In genomic region chr11:69919053-69919452, GRCm38 (mm10) we compare ENCODE assay signal across 9 mouse cellular contexts. TPM values are rescaled to one million over a fixed set of nuclear protein-coding genes. Genes with fewer than 3 reads are reported as not detected.
DNase-seq lines count a peak whose midpoint lies in the region; ATAC-seq and TF ChIP-seq lines count a peak whose summit lies in the region.
"Had no signal": no experiment of that assay in that cellular context is flagged by ENCODE, and none has a peak within 500 bp of the region (broad histone marks: within the 10 kb centered on the region; RNA-seq: fewer than 3 reads in every experiment).

No protein-coding gene starts in this region.

- peaks cover 21% of the 10 kb centered on the region for H3K36me3 ChIP-seq in heart, embryonic 11.5 days (ENCODE audit: control insufficient read depth, insufficient read depth, low read length)
- H3K36me3 ChIP-seq in E14TG2a.4 (ENCODE audit: insufficient read depth, low read length): peaks cover 59% of the 10 kb centered on the region
- H3K36me3 ChIP-seq in forebrain, embryonic 16.5 days (ENCODE audit: control insufficient read depth, insufficient read depth): peaks cover 25% of the 10 kb centered on the region
- H3K36me3 ChIP-seq in liver, embryonic 14.5 days (replicated peaks; ENCODE audit: control insufficient read depth, insufficient read depth, low read depth): peaks cover 44% of the 10 kb centered on the region

- no peaks in the 10 kb centered on the region for H3K9me3 ChIP-seq in heart, embryonic 11.5 days (replicated peaks; ENCODE audit: control insufficient read depth, low read length)
- H3K9me3 ChIP-seq in E14TG2a.4 (ENCODE audit: low read length): no peaks in the 10 kb centered on the region
- no peaks in the 10 kb centered on the region for H3K9me3 ChIP-seq in forebrain, embryonic 16.5 days (ENCODE audit: control insufficient read depth, low read length)
- no peaks in the 10 kb centered on the region for H3K9me3 ChIP-seq in liver, embryonic 14.5 days (ENCODE audit: control insufficient read depth, low read length)

- H3K4me1 ChIP-seq in heart, embryonic 11.5 days (ENCODE audit: control insufficient read depth, insufficient read depth, low read length): peaks cover 32% of the 10 kb centered on the region
- peaks cover 69% of the 10 kb centered on the region for H3K4me1 ChIP-seq in E14TG2a.4 (replicated peaks; ENCODE audit: low read depth, low read length)
- H3K4me1 ChIP-seq in forebrain, embryonic 16.5 days (replicated peaks; ENCODE audit: control insufficient read depth, insufficient read depth, low read length): peaks cover 34% of the 10 kb centered on the region
- H3K4me1 ChIP-seq in liver, embryonic 14.5 days (replicated peaks; ENCODE audit: control insufficient read depth in 2 of 2, insufficient read depth in 2 of 2, low read length in 1 of 2): peaks cover 51 to 56% of the 10 kb centered on the region in 2 experiments

- peak overlapping the region; percentile 98 for H3K27ac ChIP-seq in heart, embryonic 11.5 days (ENCODE audit: low read depth, low read length)
- H3K27ac ChIP-seq in forebrain, embryonic 16.5 days (ENCODE audit: low read length): no peak overlapping the region
- peak overlapping the region; percentile 95 for H3K27ac ChIP-seq in liver, embryonic 14.5 days

- ATAC-seq in heart, embryonic 11.5 days (replicated peaks; ENCODE audit: insufficient number of reproducible peaks, low FRiP score, low TSS enrichment): no peak
- no peak for ATAC-seq in forebrain, embryonic 16.5 days
- ATAC-seq in liver, embryonic 14.5 days (ENCODE audit: insufficient read depth): no peak

- no peaks in the 10 kb centered on the region for H3K27me3 ChIP-seq in heart, embryonic 11.5 days (ENCODE audit: control insufficient read depth, insufficient read depth, low read length)
- no peaks in the 10 kb centered on the region for H3K27me3 ChIP-seq in E14TG2a.4 (ENCODE audit: insufficient read depth, low read length)
- no peaks in the 10 kb centered on the region for H3K27me3 ChIP-seq in forebrain, embryonic 16.5 days (replicated peaks; ENCODE audit: control insufficient read depth, insufficient read depth, low read length)
- H3K27me3 ChIP-seq in liver, embryonic 14.5 days (ENCODE audit: control insufficient read depth, insufficient read depth, low read length): no peaks in the 10 kb centered on the region

- TF ChIP-seq CTCF in E14TG2a.4 (conservative IDR thresholded peaks at IDR 0.05; ENCODE audit: low read length): no peak
- no peak for TF ChIP-seq CTCF in liver, embryonic 14.5 days (IDR thresholded peaks at IDR 0.05; ENCODE audit: low read depth)

- DNase-seq in heart, postnatal 10 days: no peak
- no peak for DNase-seq in liver, embryonic 14.5 days (ENCODE audit: low read depth in 3 of 3, low spot score in 3 of 3)
- no peak for DNase-seq in urinary bladder, postnatal 25 days (ENCODE audit: low spot score)
- DNase-seq in left cerebral cortex, postnatal 14 days (ENCODE audit: low spot score in 2 of 2): no peak
- no peak for DNase-seq in cerebellum, postnatal 4 days (ENCODE audit: low spot score in 2 of 2)

- H3K4me2 ChIP-seq in heart, embryonic 11.5 days: peak overlapping the region; percentile 72
- H3K4me2 ChIP-seq in forebrain, embryonic 16.5 days (ENCODE audit: low read length): peak overlapping the region; percentile 97
- peak overlapping the region; percentile 100 for H3K4me2 ChIP-seq in liver, embryonic 14.5 days (ENCODE audit: low read depth)

- TF ChIP-seq EP300 in liver, embryonic 14.5 days (IDR thresholded peaks at IDR 0.05; ENCODE audit: low read depth): no peak

- H3K4me3 ChIP-seq in heart, embryonic 11.5 days (ENCODE audit: low read depth, low read length): peak overlapping the region; percentile 95
- H3K4me3 ChIP-seq in E14TG2a.4 (replicated peaks; ENCODE audit: low read length): peak overlapping the region; percentile 98
- peak overlapping the region; percentile 87 for H3K4me3 ChIP-seq in forebrain, embryonic 16.5 days (replicated peaks; ENCODE audit: low read length)
- peak overlapping the region; percentile 99 for H3K4me3 ChIP-seq in liver, embryonic 14.5 days (ENCODE audit: insufficient read depth in 1 of 2, low read depth in 2 of 2, low read length in 2 of 2)

- intact Hi-C loops in heart, postnatal 10 days (cut with DNase I): loop anchor here (2.0 kb wide), 1 partner anchor 38 kb away; the partner anchor contains the start of gene Kctd11
- intact Hi-C loops in left cerebral cortex, postnatal 14 days (cut with DNase I): no loop called here

- WGBS in heart, embryonic 11.5 days (ENCODE audit: insufficient replicate concordance): 82% methylated on average over 9 of the region's 9 CpGs
- 85% methylated on average over 9 of the region's 9 CpGs for WGBS in forebrain, embryonic 16.5 days
- 43% methylated on average over 9 of the region's 9 CpGs for WGBS in liver, embryonic 14.5 days (ENCODE audit: insufficient replicate concordance)

- H3K9ac ChIP-seq in heart, embryonic 11.5 days (ENCODE audit: low read depth, low read length): peak overlapping the region; percentile 99
- 0 out of 2 replicates have a peak overlapping the region, but pooled peaks have one; percentile 28 for H3K9ac ChIP-seq in forebrain, embryonic 16.5 days (replicated peaks; ENCODE audit: low read depth, low read length)
- H3K9ac ChIP-seq in liver, embryonic 14.5 days (replicated peaks): peak overlapping the region; percentile 81

RNA-seq across cellular contexts. Expression of gene Eif5a, which starts 2.7 kb away (rescaled TPM):
- 1,428 and 1,516 TPM in 2 replicates for polyA plus RNA-seq in heart, embryonic 11.5 days (2014; fragmentation: Nextera tagmentation; extraction: Ambion mirVana)
- total RNA-seq in heart, postnatal 10 days (2021): 100 to 1,000 TPM; 488 to 490 TPM
- 1,142 and 1,181 TPM in 2 replicates for polyA plus RNA-seq in forebrain, embryonic 16.5 days (2015; fragmentation: Nextera tagmentation; extraction: Ambion mirVana)
- polyA plus RNA-seq in liver, embryonic 14.5 days (2012; rRNA removed): 652 and 846 TPM in 2 replicates
- polyA plus RNA-seq in liver, embryonic 14.5 days (2014; fragmentation: Nextera tagmentation; extraction: Ambion mirVana): 1,316 and 1,415 TPM in 2 replicates
- total RNA-seq in left cerebral cortex, postnatal 14 days (2021): 100 to 1,000 TPM; 468 to 473 TPM

RNA-seq across cellular contexts. Expression of gene Gps2, which starts 5.4 kb away (rescaled TPM):
- polyA plus RNA-seq in heart, embryonic 11.5 days (2014; fragmentation: Nextera tagmentation; extraction: Ambion mirVana): 53.2 and 62.2 TPM in 2 replicates
- total RNA-seq in heart, postnatal 10 days (2021): 10 to 100 TPM; 29.4 to 30.5 TPM
- 81.2 and 91.8 TPM in 2 replicates for polyA plus RNA-seq in forebrain, embryonic 16.5 days (2015; fragmentation: Nextera tagmentation; extraction: Ambion mirVana)
- 79.5 and 93.1 TPM in 2 replicates for polyA plus RNA-seq in liver, embryonic 14.5 days (2012; rRNA removed)
- 82.7 and 91.2 TPM in 2 replicates for polyA plus RNA-seq in liver, embryonic 14.5 days (2014; fragmentation: Nextera tagmentation; extraction: Ambion mirVana)
- total RNA-seq in left cerebral cortex, postnatal 14 days (2021): 10 to 100 TPM; 24.9 to 26.0 TPM

RNA-seq across cellular contexts. Expression of gene Ybx2, which starts 16.5 kb away (rescaled TPM):
- 1.5 and 4.3 TPM in 2 replicates for polyA plus RNA-seq in heart, embryonic 11.5 days (2014; fragmentation: Nextera tagmentation; extraction: Ambion mirVana)
- total RNA-seq in heart, postnatal 10 days (2021): 10 to 100 TPM; 22.7 to 25.7 TPM
- 3.3 and 3.4 TPM in 2 replicates for polyA plus RNA-seq in forebrain, embryonic 16.5 days (2015; fragmentation: Nextera tagmentation; extraction: Ambion mirVana)
- 0.57 and 0.58 TPM in 2 replicates for polyA plus RNA-seq in liver, embryonic 14.5 days (2012; rRNA removed)
- 0.23 TPM in 1 of 2 replicates, not detected in the other for polyA plus RNA-seq in liver, embryonic 14.5 days (2014; fragmentation: Nextera tagmentation; extraction: Ambion mirVana)
- total RNA-seq in left cerebral cortex, postnatal 14 days (2021): 10 to 100 TPM in 1 of 2 experiments, 1 to 10 TPM in 1; 8.4 to 11.3 TPM
- total RNA-seq: common myeloid progenitor, adult 5-6 weeks had no signal

RNA-seq across cellular contexts. Expression of gene Neurl4, which starts 18.2 kb away (rescaled TPM):
- 9.3 and 10.8 TPM in 2 replicates for polyA plus RNA-seq in heart, embryonic 11.5 days (2014; fragmentation: Nextera tagmentation; extraction: Ambion mirVana)
- 10 to 100 TPM; 39.2 to 39.9 TPM for total RNA-seq in heart, postnatal 10 days (2021)
- 19.0 and 21.5 TPM in 2 replicates for polyA plus RNA-seq in forebrain, embryonic 16.5 days (2015; fragmentation: Nextera tagmentation; extraction: Ambion mirVana)
- polyA plus RNA-seq in liver, embryonic 14.5 days (2012; rRNA removed): 13.1 and 20.5 TPM in 2 replicates
- polyA plus RNA-seq in liver, embryonic 14.5 days (2014; fragmentation: Nextera tagmentation; extraction: Ambion mirVana): 2.5 and 3.4 TPM in 2 replicates
- total RNA-seq in left cerebral cortex, postnatal 14 days (2021): 100 to 1,000 TPM; 121 to 125 TPM

RNA-seq across cellular contexts. Expression of gene 2810408A11Rik, which starts 18.3 kb away (rescaled TPM):
- polyA plus RNA-seq in heart, embryonic 11.5 days (2014; fragmentation: Nextera tagmentation; extraction: Ambion mirVana): 5.3 and 5.8 TPM in 2 replicates
- 1 to 10 TPM; 2.1 to 2.7 TPM for total RNA-seq in heart, postnatal 10 days (2021)
- 16.4 and 18.5 TPM in 2 replicates for polyA plus RNA-seq in forebrain, embryonic 16.5 days (2015; fragmentation: Nextera tagmentation; extraction: Ambion mirVana)
- 0.40 and 0.48 TPM in 2 replicates for polyA plus RNA-seq in liver, embryonic 14.5 days (2012; rRNA removed)
- 0.93 and 1.7 TPM in 2 replicates for polyA plus RNA-seq in liver, embryonic 14.5 days (2014; fragmentation: Nextera tagmentation; extraction: Ambion mirVana)
- under 1 TPM in 1 of 2 experiments, not detected in 1; 0.38 TPM for total RNA-seq in left cerebral cortex, postnatal 14 days (2021)

Comparison
In these comparisons a context has a peak if more than half of its experiments do, and no peak if none do; other contexts are left out.
1. H3K9ac ChIP-seq: peak in every context shown above with its lines; median percentile 99 in heart, embryonic 11.5 days; 81 in liver, embryonic 14.5 days; 28 in forebrain, embryonic 16.5 days.